Mouse (Mus musculus): ENCODE measurements at regions not wholly inside any gene's neighbourhood (a gene's known extent, or its start where the extent isn't known, plus 50 kb on each side); places are given as distances from the start of the nearest gene placed in this dataset.

- peak; percentile 10 for DNase-seq (ENCODE audit: extremely low spot score, low read depth, low spot score)
Measured at GRCm38 (mm10) chr13:114523116-114523515, 64.4 kb upstream of the Fst start.

- DNase-seq (ENCODE audit: extremely low spot score, low read depth, low spot score) = no peak
Measured at GRCm38 (mm10) chr13:114526856-114527255, 68.1 kb upstream of the Fst start.

GRCm38 (mm10) chr13:114530171-114530774 lies 71.5 kb upstream of the Fst start:
- no peak for DNase-seq (ENCODE audit: extremely low spot score, low read depth, low spot score)

- DNase-seq (ENCODE audit: extremely low spot score, low read depth, low spot score) = no peak
Measured at GRCm38 (mm10) chr13:114531780-114532179, 73.0 kb upstream of the Fst start.

GRCm38 (mm10) chr13:114532393-114533097 lies 73.8 kb upstream of the Fst start:
- no peak for DNase-seq (ENCODE audit: extremely low spot score, low read depth, low spot score)

- no peak for DNase-seq (ENCODE audit: extremely low spot score, low read depth, low spot score)
Measured at GRCm38 (mm10) chr13:114534591-114534990, 75.8 kb upstream of the Fst start.

- no peak for DNase-seq (ENCODE audit: extremely low spot score, low read depth, low spot score)
Measured at GRCm38 (mm10) chr13:114535721-114536120, 77.0 kb upstream of the Fst start.

GRCm38 (mm10) chr13:114571731-114572130 lies 113.0 kb upstream of the Fst start:
- DNase-seq (ENCODE audit: extremely low spot score, low read depth, low spot score) = no peak

- DNase-seq (ENCODE audit: extremely low spot score, low read depth, low spot score) = no peak
Measured at GRCm38 (mm10) chr13:114584566-114584965, 125.8 kb upstream of the Fst start.

GRCm38 (mm10) chr13:114587621-114588020 lies 128.9 kb upstream of the Fst start:
- no peak for DNase-seq (ENCODE audit: extremely low spot score, low read depth, low spot score)

GRCm38 (mm10) chr13:114603341-114603740 lies 144.6 kb upstream of the Fst start:
- no peak for DNase-seq (ENCODE audit: extremely low spot score, low read depth, low spot score)

GRCm38 (mm10) chr13:114604037-114604694 lies 145.4 kb upstream of the Fst start:
- no peak for DNase-seq (ENCODE audit: extremely low spot score, low read depth, low spot score)

GRCm38 (mm10) chr13:114613909-114614308 lies 155.2 kb upstream of the Fst start:
- no peak for DNase-seq (ENCODE audit: extremely low spot score, low read depth, low spot score)

GRCm38 (mm10) chr13:114619416-114619815 lies 160.7 kb upstream of the Fst start:
- DNase-seq (ENCODE audit: extremely low spot score, low read depth, low spot score) = no peak

- no peak for DNase-seq (ENCODE audit: extremely low spot score, low read depth, low spot score)
Measured at GRCm38 (mm10) chr13:114636731-114637130, 178.0 kb upstream of the Fst start.

GRCm38 (mm10) chr13:114639531-114639930 lies 178.5 kb upstream of the Mocs2 start:
- DNase-seq (ENCODE audit: extremely low spot score, low read depth, low spot score) = no peak

- DNase-seq (ENCODE audit: extremely low spot score, low read depth, low spot score) = no peak
Measured at GRCm38 (mm10) chr13:114641688-114642390, 176.2 kb upstream of the Mocs2 start.

- no peak for DNase-seq (ENCODE audit: extremely low spot score, low read depth, low spot score)
Measured at GRCm38 (mm10) chr13:114642901-114643491, 175.0 kb upstream of the Mocs2 start.

- DNase-seq (ENCODE audit: extremely low spot score, low read depth, low spot score) = no peak
Measured at GRCm38 (mm10) chr13:114643521-114643920, 174.5 kb upstream of the Mocs2 start.

- no peak for DNase-seq (ENCODE audit: extremely low spot score, low read depth, low spot score)
Measured at GRCm38 (mm10) chr13:114654267-114654666, 163.8 kb upstream of the Mocs2 start.

- DNase-seq (ENCODE audit: extremely low spot score, low read depth, low spot score) = no peak
Measured at GRCm38 (mm10) chr13:114654953-114655586, 163.0 kb upstream of the Mocs2 start.

Data from hindlimb bud, embryonic 11.5 days (tissue).